Mouse (Mus musculus): ENCODE measurements around the gene Slc7a4.
"Not testable (repeated sequence)": the region's sequence is repeated elsewhere in the genome, so short reads cannot be mapped to it uniquely, and the experiment has no call there.

Gene Slc7a4

GRCm38 (mm10) chr16:17583064-17583463 is at the start of gene Slc7a4:
Gene Slc7a4 (minus strand): TSS chr16:17583214.
- DNase-seq (ENCODE audit: low spot score in 2 of 2), result no peak

- no peak for DNase-seq (ENCODE audit: low spot score in 2 of 2)
Observed at GRCm38 (mm10) chr16:17632580-17632979, 49.6 kb upstream of the Slc7a4 start.

DNA sequence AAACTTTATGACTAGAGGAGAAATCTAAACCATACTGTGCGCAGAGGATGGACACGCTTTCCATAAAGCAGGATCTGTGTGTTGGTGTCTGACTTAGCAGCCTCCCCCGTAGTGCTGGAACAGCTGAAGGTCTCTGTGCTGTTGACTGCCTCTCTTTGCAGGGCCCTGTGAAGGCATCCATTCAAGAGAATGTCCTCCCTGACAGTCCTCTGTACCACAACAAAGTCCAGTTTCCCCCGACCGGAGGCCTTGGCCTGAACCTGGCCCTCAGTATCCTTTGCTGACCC is 43.2 kb upstream of the Slc7a4 start:
- DNase-seq (ENCODE audit: low spot score in 2 of 2), result no peak

DNA sequence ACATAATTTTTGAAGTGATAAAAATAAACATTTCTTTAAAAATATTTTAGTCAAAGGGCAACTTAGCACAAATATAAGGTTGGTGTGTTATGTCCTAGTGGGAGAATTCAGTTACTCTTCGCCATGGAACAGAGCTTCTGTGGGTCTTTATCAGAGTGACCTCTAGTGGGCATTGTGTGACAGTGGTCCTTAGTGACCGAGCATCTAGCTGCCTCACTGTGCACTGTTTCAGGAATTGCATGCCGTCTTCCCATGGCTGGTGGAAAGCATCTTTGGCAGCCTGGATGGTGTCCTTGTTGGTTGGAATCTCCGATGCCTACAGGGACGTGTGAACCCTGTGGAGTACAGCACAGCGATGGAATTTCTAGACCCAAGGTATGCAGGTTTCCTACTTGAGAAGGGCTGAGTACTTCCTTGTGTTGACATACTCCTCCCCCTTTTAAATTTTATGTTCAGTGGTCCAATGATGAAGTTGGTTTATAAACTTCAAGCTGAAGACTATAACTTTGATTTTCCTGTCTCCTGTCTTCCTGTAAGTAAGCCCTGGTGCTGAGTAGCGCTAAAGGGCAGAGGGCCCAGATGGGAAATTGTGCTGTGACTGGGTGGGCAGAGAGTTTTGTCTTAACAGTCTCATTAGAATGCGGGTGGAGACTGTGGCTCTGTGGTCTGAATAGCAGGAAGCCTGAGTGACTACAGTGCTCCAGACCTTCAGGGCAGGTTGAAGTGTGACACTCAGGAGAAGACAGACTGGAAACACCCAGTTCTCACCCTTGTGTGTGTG is 42.7 kb upstream of the Slc7a4 start:
- no peak for DNase-seq (ENCODE audit: low spot score in 2 of 2)

DNA sequence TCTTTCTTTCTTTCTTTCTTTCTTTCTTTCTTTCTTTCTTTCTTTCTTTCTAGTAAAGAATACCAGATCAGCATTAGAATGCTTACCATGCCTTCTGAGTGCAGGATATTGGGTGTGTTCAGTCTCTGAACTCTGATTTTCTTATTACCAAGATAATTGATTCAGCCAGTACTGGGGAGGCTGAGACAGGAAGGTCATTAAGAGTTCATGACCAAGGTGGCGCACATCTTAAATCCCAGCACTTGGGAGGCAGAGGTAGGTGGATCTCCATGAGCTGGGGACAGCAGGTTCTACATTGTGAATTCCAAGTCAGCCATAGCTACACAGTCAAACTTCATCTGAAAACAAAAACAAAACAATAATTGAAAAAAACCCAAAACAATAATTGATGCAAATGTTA is 38.9 kb upstream of the Slc7a4 start:
- no peak for DNase-seq (ENCODE audit: low spot score in 2 of 2)

DNA sequence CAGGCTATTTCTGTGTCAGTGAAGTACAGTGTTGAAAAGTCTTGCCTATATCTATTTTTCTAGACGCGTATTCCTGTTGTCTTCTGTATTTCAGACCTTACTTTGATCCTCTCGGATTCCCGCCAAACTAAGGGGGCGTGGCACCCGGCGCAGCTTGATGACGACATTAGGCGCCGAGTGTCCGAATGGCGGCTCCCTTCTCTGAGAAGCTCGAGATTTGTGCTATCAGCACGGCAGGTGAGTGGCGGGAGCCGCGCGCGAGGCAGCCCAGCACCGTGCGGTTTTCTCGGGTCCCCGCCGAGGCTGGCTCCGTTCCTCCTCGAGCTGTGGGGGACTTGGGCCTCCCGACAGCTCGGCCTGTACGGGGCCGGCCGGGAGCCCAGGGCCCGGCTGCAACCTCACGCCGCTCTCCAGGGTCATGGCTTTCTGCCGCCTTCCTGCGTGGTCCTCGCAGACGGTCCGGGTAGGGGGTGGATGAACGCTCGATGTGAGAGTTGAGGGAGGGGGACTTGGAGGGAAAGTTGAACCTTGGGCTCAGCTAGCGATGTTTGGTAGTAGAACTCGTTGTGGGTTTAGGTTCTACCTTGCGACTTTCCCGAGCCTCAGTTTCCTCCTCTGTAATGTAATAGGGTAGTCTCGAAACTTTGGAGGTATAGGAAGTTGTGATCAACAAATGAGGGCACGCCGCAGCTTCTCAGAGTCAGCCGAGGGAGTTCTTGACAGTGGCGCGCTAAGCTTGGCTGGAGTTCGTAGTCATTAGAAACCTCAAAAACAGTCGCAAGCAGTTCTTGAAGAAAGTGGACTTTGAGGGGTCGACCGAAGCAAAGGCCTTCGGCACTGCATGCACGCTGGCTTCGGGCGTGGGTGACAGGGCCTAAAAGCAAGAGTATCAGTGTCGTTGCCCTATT is 36.4 kb upstream of the Slc7a4 start, which contains the start of gene Smpd4:
Smpd4 (plus strand) TSS at position 157 of the 908 bp plus-strand sequence.
- DNase-seq (ENCODE audit: low spot score in 2 of 2), result peak; percentile 79 to 88

- DNase-seq (ENCODE audit: low spot score in 2 of 2), result peak; percentile 30 to 39
Observed at GRCm38 (mm10) chr16:17617922-17618565, 35.0 kb upstream of the Slc7a4 start.

DNA sequence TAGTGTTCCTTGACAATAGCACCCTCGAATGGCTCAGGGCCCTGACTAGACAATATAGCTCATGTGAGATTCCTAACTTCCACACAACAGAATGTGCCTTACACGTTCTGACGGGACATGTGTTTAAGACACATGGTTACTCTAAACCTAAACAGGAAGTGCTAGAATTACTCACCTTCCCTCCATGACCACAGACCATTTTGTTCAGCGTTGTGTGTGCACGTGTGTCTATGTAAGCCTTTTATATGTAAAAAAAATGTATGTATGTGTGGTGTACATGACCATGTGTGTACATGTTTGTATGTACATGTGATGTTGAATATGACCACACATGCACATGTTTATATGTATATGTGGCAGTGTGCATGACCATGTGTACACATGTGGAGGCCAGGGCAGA is 33.2 kb upstream of the Slc7a4 start:
- DNase-seq (ENCODE audit: low spot score in 2 of 2), result no peak

DNA sequence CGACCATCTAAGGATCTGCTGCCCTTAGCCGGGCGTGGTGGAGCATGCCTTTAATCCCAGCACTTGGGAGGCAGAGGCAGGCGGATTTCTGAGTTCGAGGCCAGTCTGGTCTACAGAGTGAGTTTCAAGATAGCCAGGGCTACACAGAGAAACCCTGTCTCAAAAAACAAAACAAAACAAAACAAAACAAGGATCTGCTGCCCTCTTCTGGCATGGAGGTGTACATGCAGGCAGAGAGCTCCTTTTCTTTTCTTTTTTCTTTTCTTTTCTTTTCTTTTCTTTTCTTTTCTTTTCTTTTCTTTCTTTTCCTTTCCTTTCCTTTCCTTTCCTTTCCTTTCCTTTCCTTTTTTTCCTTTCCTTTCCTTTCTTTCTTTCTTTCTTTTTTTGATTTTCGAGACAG is 31.7 kb upstream of the Slc7a4 start:
- DNase-seq (ENCODE audit: low spot score in 2 of 2), result not testable (repeated sequence)

DNA sequence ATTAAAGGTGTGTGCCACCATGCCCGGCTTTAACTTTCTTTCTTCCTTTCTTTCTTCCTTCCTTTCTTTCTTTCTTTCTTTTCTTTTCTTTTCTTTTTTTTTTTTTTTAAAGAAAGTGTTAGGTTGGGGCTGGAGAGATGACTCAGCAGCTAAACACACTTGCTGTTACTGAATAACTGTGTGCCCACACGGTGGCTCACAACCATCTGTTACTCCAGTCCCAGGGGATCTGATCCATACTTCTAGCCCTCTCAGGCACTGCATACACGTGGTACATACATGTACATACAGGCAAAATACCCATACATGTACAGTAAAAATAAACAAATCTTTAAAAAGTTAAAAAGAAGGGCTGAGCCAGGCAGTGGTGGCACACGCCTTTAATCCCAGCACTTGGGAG is 28.4 kb upstream of the Slc7a4 start:
- no peak for DNase-seq (ENCODE audit: low spot score in 2 of 2)

- DNase-seq (ENCODE audit: low spot score in 2 of 2), result no peak
Observed at GRCm38 (mm10) chr16:17605684-17606083, 22.7 kb upstream of the Slc7a4 start.

- no peak for DNase-seq (ENCODE audit: low spot score in 2 of 2)
Observed at GRCm38 (mm10) chr16:17604941-17605340, 21.9 kb upstream of the Slc7a4 start.

- no peak for DNase-seq (ENCODE audit: low spot score in 2 of 2)
Observed at GRCm38 (mm10) chr16:17600944-17601562, 18.0 kb upstream of the Slc7a4 start.

DNA sequence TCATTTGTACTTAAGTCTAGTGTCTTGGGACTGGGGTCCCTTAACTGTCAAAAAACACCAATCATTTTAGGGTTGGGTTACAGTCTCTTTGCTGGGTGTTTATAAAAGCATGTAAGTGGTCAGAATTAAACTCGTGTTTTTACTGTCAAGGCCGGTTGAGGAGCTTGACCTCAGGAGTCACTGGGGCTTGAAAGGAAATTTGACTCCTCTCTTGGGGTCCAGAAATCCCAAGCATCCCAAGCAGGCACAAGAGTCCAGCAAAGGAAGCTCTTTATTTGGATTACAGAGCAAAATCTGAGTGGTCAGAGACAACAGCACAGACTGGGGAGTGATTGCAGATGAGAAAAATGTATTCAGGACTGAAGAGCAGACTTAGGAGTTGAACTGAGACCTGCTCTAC is 7.7 kb upstream of the Slc7a4 start:
- DNase-seq (ENCODE audit: low spot score in 2 of 2), result no peak

DNA sequence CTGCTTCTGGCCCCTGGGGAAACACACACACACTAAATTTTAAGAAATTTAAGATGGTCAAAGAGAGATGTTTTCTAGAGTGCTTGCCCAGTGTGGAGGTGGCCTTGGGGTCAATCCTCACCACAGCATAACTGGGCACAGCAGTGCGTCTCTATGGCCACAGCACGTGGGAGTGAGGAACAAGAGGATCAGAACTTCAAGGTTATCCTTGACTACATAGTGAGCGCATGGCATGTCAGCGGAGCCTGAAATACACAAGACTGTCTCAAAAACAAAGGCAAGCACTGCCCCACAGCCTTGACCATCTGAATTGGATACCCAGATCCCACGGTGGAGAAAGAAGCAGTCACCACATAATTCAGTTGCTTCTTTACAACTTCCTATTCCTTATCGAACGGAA is 1.5 kb upstream of the Slc7a4 start:
- DNase-seq (ENCODE audit: low spot score in 2 of 2), result no peak

GRCm38 (mm10) chr16:17576825-17577215 is 6.2 kb downstream of the Slc7a4 start:
- no peak for DNase-seq (ENCODE audit: low spot score in 2 of 2)

GRCm38 (mm10) chr16:17575870-17576824 is 6.9 kb downstream of the Slc7a4 start:
- no peak for DNase-seq (ENCODE audit: low spot score in 2 of 2)

DNA sequence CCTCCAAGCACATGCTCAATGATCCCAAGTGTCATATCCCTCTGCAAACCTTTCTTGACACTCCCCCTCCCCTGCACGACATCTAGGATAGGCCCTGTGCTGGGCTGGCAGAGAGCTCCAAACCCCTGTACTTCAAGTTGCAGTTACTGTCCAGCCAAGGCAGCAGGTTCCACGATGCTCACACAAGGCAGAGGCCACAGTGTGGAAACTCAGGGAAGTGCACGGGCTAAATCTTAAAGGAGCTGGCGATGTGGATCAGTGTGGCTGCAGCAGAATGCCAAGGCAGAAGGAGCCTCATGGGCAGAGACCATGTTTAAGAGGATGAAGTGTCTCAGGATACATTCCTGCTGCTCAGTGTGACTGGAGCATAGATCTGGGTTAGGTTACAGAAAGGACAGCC is 16.8 kb downstream of the Slc7a4 start:
- no peak for DNase-seq (ENCODE audit: low spot score in 2 of 2)

GRCm38 (mm10) chr16:17564771-17565170 is 18.2 kb downstream of the Slc7a4 start:
- DNase-seq (ENCODE audit: low spot score in 2 of 2), result no peak

- no peak for DNase-seq (ENCODE audit: low spot score in 2 of 2)
Observed at GRCm38 (mm10) chr16:17564221-17564620, 18.8 kb downstream of the Slc7a4 start.

DNA sequence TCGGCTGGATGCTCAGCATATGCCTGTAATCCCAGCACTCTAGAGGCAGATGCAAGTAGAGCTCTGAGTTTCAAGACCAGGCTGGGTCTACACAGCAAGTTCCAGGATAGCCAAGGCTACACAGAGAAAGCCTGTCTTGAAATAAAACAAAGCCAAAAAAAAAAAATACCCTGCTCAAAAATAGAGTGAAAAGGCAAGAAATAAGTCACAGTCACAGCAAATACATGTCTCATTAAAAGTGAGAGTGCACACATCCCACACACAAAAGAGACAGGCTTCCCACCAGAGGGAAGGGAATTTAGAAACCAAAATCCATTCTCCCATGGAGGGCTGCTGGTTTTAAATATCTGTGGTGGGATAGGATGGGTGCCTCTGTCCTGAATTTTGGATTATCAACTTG is 19.4 kb downstream of the Slc7a4 start:
- DNase-seq (ENCODE audit: low spot score in 2 of 2), result no peak

All from spleen, postnatal 36 days (tissue).